Mouse (Mus musculus): ENCODE results near the gene Hdac4. TPM values are rescaled to one million over a fixed set of nuclear protein-coding genes. Genes with fewer than 3 reads are reported as not detected.

The Hdac4 gene
- polyA plus RNA-seq, 1 experiment from 2014 or later = 25.6 TPM

DNA sequence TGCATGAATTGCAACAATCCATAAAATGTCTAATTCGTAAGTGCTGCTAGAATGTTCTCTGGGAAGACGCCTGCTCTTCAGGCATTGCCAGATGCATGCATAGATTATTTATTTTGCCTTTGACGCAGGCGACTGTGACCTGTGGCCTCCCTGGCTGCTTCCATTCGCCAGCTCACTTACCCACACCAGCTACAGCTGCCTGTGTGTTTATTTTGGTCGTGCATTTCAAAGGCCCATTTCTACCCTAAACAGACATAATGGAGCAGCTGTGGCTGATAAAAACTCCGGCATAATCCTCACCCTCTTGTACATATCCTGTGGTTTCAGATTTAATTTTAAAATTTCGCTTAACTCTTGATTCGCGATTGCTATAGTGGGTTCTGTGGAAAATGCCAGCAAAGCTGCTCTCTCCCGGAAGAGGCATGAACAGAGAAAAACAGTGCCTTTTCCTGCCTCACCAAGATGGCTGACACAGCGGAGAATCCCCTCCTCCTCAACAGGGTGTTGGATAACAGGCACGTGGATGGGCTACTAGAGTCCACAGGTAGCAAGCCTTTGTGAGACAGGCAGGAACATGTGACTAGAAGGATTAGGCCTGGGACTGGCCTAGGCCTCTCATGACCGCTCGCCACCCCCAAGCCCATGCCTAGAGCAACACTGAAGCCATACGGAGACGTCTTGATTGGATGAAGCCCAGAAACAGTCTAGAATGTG lies 7.3 kb upstream of the Hdac4 start:
- ATAC-seq = no peak
- H3K4me1 ChIP-seq (replicated peaks) = peaks cover 4% of the 10 kb centered on the region; the same call in 1 of the 2 replicates
- WGBS = 79% methylated on average over 17 of the region's 17 CpGs
- no peaks in the 10 kb centered on the region for H3K36me3 ChIP-seq
- no peak overlapping the region for H3K9ac ChIP-seq (replicated peaks)
- H3K4me3 ChIP-seq (replicated peaks) = no peak overlapping the region
- no peak overlapping the region for H3K4me2 ChIP-seq (replicated peaks)
- H3K27ac ChIP-seq = no peak overlapping the region
- 0 out of 2 replicates have a peak, but pooled peaks cover 3% of the 10 kb centered on the region for H3K9me3 ChIP-seq
- peaks cover 9% of the 10 kb centered on the region; the same call in 1 of the 2 replicates for H3K27me3 ChIP-seq

DNA sequence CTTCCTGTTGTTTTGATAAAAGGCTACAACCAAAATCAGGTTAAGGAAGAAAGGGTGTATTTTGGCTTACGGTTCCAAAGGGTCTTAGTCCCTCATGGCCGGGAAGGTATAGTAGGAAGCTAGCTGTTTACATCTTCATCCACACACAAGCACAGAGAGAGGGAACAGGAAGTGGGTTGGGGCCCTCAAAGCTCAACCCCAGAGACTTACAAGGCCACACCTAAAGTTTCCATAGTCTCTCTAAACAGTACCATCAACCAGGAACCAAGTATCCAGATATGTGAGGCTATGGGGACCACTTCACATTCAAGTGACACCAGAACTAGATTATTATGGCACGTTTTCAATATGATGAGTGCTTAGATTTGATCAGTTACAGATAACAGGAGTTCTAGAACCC lies 5.0 kb downstream of the Hdac4 start:
- no peaks in the 10 kb centered on the region for H3K4me1 ChIP-seq (replicated peaks)
- no peaks in the 10 kb centered on the region for H3K9me3 ChIP-seq
- 0 out of 2 replicates have a peak, but pooled peaks cover 5% of the 10 kb centered on the region for H3K27me3 ChIP-seq
- H3K36me3 ChIP-seq = no peaks in the 10 kb centered on the region
- no peak overlapping the region for H3K27ac ChIP-seq
- no peak overlapping the region for H3K4me3 ChIP-seq (replicated peaks)
- 91% methylated on average over 3 of the region's 3 CpGs for WGBS
- H3K4me2 ChIP-seq (replicated peaks) = no peak overlapping the region
- H3K9ac ChIP-seq (replicated peaks) = no peak overlapping the region
- no peak for ATAC-seq

DNA sequence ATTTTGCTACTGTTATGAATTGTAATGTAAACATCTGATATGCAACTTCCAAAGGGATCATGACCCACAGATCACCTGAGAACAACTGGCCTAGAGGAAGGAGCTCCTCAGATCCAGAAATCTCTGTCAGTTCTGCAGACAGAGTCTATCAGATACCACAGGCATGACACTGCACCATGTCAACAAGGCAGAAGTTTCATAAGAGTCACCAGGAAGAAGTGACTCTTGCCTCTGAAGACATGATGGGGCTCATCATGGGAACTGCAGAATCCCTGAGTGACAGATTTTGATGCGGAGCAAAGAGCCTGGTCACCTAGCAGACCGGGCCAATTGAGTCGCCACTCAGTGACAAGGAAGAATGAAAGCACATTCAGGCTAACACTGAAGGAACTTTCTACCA lies 8.4 kb downstream of the Hdac4 start:
- Histone ChIP-seq H3K4me3 (replicated peaks) (no peak overlapping the region), H3K36me3 (no peaks in the 10 kb centered on the region), H3K27ac (no peak overlapping the region), H3K9ac (replicated peaks) (no peak overlapping the region), H3K4me1 (replicated peaks) (no peaks in the 10 kb centered on the region), H3K4me2 (replicated peaks) (no peak overlapping the region), H3K9me3 (no peaks in the 10 kb centered on the region), H3K27me3 (no peaks in the 10 kb centered on the region)
- ATAC-seq = no peak
- 98% methylated on average over 3 of the region's 3 CpGs for WGBS

DNA sequence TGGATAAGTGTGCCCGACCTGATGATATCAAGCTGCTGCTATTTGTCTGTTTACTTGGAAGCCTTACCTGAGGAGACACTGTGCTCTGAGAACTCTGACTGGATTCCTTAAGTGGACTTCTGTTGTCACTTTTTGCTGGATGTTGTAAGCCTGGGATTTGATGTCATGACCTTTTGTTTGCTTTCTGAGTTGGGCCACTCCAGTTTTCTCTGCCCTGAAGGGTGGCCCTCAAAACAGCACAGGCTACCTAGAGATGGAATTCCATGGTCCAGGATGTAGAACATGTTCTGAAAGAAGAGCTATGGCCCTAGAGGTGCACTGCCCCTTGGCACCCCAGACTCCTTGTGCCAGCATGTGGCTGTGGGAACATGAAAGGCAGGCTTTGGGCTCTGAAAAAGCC lies 10.9 kb downstream of the Hdac4 start:
- Histone ChIP-seq H3K9ac (replicated peaks) (no peak overlapping the region), H3K27ac (no peak overlapping the region), H3K27me3 (no peaks in the 10 kb centered on the region), H3K4me1 (replicated peaks) (peaks cover 8% of the 10 kb centered on the region), H3K36me3 (no peaks in the 10 kb centered on the region), H3K4me2 (replicated peaks) (no peak overlapping the region), H3K9me3 (no peaks in the 10 kb centered on the region), H3K4me3 (replicated peaks) (no peak overlapping the region)
- no peak for ATAC-seq
- WGBS = 88% methylated on average over 1 of the region's 1 CpGs

DNA sequence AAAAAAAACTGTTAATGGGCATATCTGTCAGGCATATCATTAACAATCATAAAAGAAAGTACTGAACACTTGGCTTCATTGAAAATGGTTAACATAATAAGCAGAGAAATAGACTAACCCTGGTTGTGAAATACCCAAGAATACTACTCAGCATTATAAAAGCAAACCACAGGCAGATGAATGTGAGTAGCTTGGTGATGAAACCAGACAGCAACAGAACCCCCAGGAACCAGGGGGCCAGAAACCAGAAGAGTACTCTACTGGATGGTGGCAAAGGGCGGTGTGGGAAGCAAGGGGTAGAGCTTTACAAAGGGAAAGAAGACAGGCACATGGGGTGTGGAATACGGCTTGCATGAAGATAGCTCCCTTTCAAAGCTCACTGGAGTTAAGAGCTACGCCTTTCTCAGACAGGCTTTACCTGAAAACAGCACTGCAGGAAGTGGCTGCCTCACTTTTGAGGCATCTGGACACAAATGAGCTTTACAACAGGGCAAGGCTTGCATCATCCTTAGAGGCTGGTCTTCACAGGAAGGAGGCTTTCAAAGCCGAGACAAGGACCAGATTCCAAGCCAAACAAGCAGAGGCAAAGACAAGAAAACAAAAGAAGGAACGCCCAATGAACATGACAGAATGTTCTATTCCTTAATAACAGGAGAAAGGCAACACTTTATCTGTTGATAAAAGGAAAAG lies 12.3 kb downstream of the Hdac4 start:
- 77% methylated on average over 5 of the region's 5 CpGs for WGBS
- ATAC-seq = no peak
- no peak overlapping the region for H3K27ac ChIP-seq
- no peaks in the 10 kb centered on the region for H3K36me3 ChIP-seq
- H3K4me1 ChIP-seq (replicated peaks) = peaks cover 17% of the 10 kb centered on the region
- no peaks in the 10 kb centered on the region for H3K27me3 ChIP-seq
- H3K9me3 ChIP-seq = no peaks in the 10 kb centered on the region
- H3K9ac ChIP-seq (replicated peaks) = no peak overlapping the region
- no peak overlapping the region for H3K4me3 ChIP-seq (replicated peaks)
- no peak overlapping the region for H3K4me2 ChIP-seq (replicated peaks)

DNA sequence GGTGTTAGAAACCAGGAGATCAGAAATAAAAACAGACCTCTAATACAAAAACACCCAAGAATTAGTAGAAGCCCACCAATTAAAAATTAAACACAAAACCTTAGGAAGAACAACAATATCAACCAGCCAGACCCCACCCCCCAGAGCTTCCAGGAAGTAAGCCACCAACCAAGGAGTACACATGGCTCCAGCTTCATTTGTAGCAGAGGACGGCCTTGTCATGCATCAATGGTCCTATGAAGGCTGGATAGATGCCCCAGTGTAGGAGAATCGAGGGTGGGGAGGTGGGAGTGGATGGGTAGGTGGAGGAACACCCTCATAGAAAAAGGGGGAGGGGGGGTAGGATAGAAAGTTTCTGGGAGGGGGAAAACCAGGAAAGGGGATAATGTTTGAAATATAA lies 13.5 kb downstream of the Hdac4 start:
- no peak overlapping the region for H3K27ac ChIP-seq
- H3K4me2 ChIP-seq (replicated peaks) = no peak overlapping the region
- H3K27me3 ChIP-seq = no peaks in the 10 kb centered on the region
- no peak for ATAC-seq
- 51% methylated on average over 2 of the region's 2 CpGs for WGBS
- no peak overlapping the region for H3K4me3 ChIP-seq (replicated peaks)
- no peaks in the 10 kb centered on the region for H3K9me3 ChIP-seq
- no peak overlapping the region for H3K9ac ChIP-seq (replicated peaks)
- H3K36me3 ChIP-seq = no peaks in the 10 kb centered on the region
- H3K4me1 ChIP-seq (replicated peaks) = peaks cover 30% of the 10 kb centered on the region

DNA sequence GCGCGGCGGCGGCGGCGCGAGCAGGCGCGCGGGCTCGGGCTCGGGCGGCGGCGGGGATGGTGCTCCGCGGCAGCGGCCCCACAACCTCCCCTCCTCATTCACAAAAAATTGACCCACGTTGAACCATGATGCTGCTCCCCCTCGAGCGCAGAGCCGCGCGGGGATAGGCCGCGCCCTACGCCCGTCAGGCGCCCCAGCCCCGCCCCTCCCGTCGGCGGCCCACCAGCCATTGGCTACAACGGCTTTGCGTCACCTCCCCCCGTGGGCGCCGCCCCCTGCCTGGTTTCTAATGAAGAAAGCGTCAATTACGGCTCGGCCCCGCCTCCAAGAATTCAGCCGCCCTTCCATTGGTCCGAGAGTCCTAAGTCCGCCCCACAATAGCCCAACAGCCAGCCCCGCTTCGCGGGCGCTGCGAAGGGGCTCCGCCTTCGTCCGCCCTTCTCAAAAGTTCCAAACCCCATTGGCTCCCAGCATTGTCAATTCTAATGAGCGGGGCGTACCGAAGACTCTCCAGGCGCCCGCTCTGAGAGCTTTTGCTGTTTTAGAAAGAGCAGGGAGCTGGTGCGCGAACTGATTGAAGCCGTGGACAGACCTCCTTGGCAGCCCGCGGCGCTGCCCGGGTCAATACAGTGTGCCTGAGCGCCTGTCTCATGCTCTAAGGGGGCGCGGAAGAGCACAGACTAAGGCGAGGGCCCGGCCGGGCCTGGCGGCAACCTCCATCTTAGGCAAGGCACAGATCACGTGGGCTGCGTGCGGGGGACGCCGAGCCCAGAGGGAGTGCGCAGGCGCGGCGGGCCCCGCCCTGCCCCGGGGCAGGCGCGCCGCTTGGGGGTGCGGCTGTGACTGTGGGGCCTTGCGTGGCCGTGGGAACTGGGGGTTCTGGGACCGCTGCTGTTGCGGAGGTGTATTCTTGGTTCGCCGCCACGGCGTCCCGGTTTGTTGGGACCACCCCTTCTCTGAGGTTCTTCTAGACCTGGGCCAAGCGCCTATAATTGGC lies 15.1 kb downstream of the Hdac4 start:
- Histone ChIP-seq H3K36me3 (no peaks in the 10 kb centered on the region), H3K9ac (replicated peaks) (peak overlapping the region; percentile 91), H3K4me1 (replicated peaks) (peaks cover 39% of the 10 kb centered on the region), H3K4me3 (replicated peaks) (peak overlapping the region; percentile 87), H3K9me3 (no peaks in the 10 kb centered on the region), H3K4me2 (replicated peaks) (peak overlapping the region; percentile 79), H3K27me3 (no peaks in the 10 kb centered on the region), H3K27ac (peak overlapping the region; percentile 98)
- WGBS = under 1% methylated on average over 75 of the region's 97 CpGs
- ATAC-seq = peak; percentile 99

DNA sequence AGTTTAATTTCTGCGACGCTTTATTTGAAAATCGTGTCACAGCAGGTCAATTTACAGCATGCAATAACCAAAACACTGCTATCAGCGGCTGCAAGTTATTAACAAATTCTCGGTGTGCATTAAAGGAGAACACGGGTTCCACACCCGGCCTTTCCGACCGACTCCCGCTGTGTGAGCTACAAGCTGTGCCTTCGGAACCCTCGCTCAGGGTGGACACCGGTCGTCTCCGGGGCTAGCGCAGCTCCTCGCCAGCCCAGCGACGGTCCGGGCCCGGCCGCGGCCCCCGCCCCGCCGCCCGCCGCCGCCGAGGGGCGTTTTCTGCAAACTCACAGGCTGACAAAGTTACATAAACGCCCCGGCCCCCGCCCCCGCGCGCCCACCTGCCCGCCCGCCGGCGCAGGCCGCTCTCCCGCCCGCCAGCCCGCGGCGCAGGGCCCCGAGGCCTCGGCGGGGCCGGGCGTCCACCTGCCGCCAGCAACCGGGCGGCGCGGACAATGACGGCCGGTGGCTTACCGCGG lies 16.0 kb downstream of the Hdac4 start:
- WGBS = under 1% methylated on average over 37 of the region's 61 CpGs
- no peaks in the 10 kb centered on the region for H3K27me3 ChIP-seq
- H3K4me2 ChIP-seq (replicated peaks) = peak overlapping the region; percentile 79
- H3K4me1 ChIP-seq (replicated peaks) = peaks cover 48% of the 10 kb centered on the region
- peak overlapping the region; percentile 91 for H3K9ac ChIP-seq (replicated peaks)
- H3K4me3 ChIP-seq (replicated peaks) = peak overlapping the region; percentile 87
- H3K36me3 ChIP-seq = no peaks in the 10 kb centered on the region
- peak overlapping the region; percentile 96 for H3K27ac ChIP-seq
- no peaks in the 10 kb centered on the region for H3K9me3 ChIP-seq
- ATAC-seq = no peak

DNA sequence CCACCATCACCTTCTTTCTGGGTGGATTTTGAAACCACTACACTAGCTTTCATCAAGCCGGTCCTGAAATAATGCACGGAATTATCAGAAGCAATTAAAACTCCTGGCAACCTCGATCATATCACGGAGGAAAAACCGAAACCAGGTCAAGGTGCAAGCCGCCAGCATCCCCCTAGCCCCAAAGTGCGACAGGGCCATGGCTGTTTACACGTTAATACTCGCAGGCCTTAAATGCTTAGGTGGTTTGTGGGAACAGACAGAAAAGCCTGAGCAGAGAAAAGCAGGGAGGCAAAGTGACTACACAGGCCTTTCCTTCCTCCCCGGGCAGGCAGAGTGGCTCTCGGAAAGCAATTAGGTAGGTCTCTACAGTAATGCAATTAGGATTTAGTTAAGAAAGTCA lies 16.4 kb downstream of the Hdac4 start:
- no peak for ATAC-seq
- H3K9ac ChIP-seq (replicated peaks) = peak overlapping the region; percentile 91
- no peaks in the 10 kb centered on the region for H3K9me3 ChIP-seq
- H3K4me1 ChIP-seq (replicated peaks) = peaks cover 53% of the 10 kb centered on the region
- H3K27ac ChIP-seq = peak overlapping the region; percentile 96
- peak overlapping the region; percentile 79 for H3K4me2 ChIP-seq (replicated peaks)
- peak overlapping the region; percentile 87 for H3K4me3 ChIP-seq (replicated peaks)
- no peaks in the 10 kb centered on the region for H3K27me3 ChIP-seq
- 6% methylated on average over 11 of the region's 11 CpGs for WGBS
- H3K36me3 ChIP-seq = no peaks in the 10 kb centered on the region

DNA sequence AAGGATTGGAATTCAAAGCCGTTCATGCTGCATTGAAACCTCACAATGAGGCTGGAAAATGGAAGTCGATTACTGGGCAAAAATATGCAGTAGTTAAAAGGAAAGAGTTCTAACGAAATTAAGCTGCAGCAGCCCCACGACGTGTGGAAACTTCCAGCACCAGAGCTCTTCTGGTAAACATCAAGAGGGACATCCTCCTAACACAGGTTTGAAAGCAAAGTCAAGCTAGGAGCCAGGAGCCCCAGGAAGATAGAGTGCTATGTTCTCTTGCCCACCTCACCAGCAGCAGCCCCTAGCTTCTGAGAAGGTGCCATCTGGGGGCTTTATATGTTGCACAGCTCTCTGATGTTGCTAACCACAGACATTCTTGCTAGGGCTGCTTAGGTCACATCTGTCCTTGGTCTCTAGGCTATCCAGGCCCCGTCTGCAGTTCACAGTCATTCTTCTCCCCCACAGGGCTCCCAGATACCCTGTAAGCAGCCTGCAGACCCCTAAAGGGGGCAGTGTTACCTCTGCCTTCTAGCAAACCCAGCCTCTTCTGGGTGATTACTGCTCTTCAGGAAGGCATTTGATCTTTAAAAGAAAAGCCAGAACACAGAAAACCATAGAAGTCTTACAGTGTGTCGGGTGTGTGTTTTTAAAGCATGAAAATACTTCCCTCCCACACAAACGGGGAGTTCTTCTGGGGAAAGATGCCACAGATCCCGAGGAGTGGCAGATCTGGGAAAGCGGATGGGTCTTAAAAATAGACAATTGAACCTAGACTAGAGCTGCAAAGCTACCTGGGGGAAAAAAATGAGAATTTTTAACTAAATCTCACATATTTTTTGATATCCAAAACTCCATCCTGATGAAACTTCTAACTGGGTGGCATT lies 17.2 kb downstream of the Hdac4 start:
- WGBS = 9% methylated on average over 10 of the region's 10 CpGs
- ATAC-seq = no peak
- peaks cover 61% of the 10 kb centered on the region for H3K4me1 ChIP-seq (replicated peaks)
- H3K4me3 ChIP-seq (replicated peaks) = peak overlapping the region; percentile 87
- H3K27ac ChIP-seq = peak overlapping the region; percentile 62
- H3K4me2 ChIP-seq (replicated peaks) = peak overlapping the region; percentile 79
- no peaks in the 10 kb centered on the region for H3K27me3 ChIP-seq
- H3K9ac ChIP-seq (replicated peaks) = peak overlapping the region; percentile 91
- H3K36me3 ChIP-seq = no peaks in the 10 kb centered on the region
- H3K9me3 ChIP-seq = no peaks in the 10 kb centered on the region

DNA sequence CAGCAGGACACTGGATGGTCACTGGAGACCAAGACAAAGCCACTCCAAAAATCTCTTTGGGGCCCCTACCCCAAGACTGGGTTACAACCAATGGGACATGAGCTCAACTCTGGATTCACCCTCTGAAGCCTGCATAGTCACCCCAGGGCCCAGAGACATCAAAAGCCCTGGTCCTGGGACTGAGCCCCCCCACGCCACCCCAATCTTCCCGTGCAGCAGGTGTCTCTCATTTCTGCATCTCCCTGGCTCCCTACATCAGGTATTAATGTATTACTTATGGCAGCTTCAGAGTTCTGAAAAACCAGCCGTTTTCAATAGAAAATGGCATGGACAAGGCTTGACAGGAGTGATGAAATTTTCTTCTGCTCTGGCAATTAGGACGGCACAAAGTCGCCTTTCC lies 17.9 kb downstream of the Hdac4 start:
- H3K9me3 ChIP-seq = no peaks in the 10 kb centered on the region
- 0 out of 2 replicates have a peak overlapping the region, but pooled peaks have one; percentile 0 for H3K9ac ChIP-seq (replicated peaks)
- no peak for ATAC-seq
- peak overlapping the region; percentile 79 for H3K4me2 ChIP-seq (replicated peaks)
- no peaks in the 10 kb centered on the region for H3K27me3 ChIP-seq
- H3K4me3 ChIP-seq (replicated peaks) = peak overlapping the region; percentile 87
- peaks cover 67% of the 10 kb centered on the region for H3K4me1 ChIP-seq (replicated peaks)
- H3K27ac ChIP-seq = peak overlapping the region; percentile 62; the same call in 1 of the 2 replicates
- no peaks in the 10 kb centered on the region for H3K36me3 ChIP-seq
- WGBS = 19% methylated on average over 5 of the region's 5 CpGs
